Mouse (Mus musculus): ENCODE data around the gene Lmo3. TPM values are rescaled to one million over a fixed set of nuclear protein-coding genes. Genes with fewer than 3 reads are reported as not detected.

Gene Lmo3
- total RNA-seq (2012; rRNA removed): not detected in 2 replicates

- Histone ChIP-seq H3K9me3 (ENCODE audit: control insufficient read depth, insufficient read depth, low read depth, low read length) (no peaks in the 10 kb centered on the region), H3K4me1 (ENCODE audit: control insufficient read depth in 2 of 2, insufficient read depth in 2 of 2, low read length in 2 of 2, poor library complexity in 1 of 2) (no peaks in the 10 kb centered on the region), H3K9ac (ENCODE audit: insufficient read depth, low read depth, low read length, poor library complexity, severe bottlenecking) (no peak within 1 kb of the TSS), H3K36me3 (ENCODE audit: control insufficient read depth, insufficient read depth, low read length, poor library complexity, severe bottlenecking) (no peaks in the 10 kb centered on the region), H3K4me3 (ENCODE audit: insufficient read depth in 1 of 2, low read depth in 1 of 2, low read length in 2 of 2, poor library complexity in 1 of 2, severe bottlenecking in 1 of 2) (no peak within 1 kb of the TSS), H3K27ac (ENCODE audit: insufficient read depth, low read depth, low read length, poor library complexity, severe bottlenecking) (no peak within 1 kb of the TSS)
- DNase-seq (ENCODE audit: low read depth, low spot score): no peak
- in situ Hi-C loops (cut with MboI; ENCODE audit: low sequenced_read_pairs in 2 of 2, unreplicated experiment in 2 of 2): no loop called here
- TF ChIP-seq ZNF384 (IDR thresholded peaks at IDR 0.05; ENCODE audit: low read depth, low read length): no peak
- no peak for TF ChIP-seq HCFC1 (IDR thresholded peaks at IDR 0.05; ENCODE audit: borderline replicate concordance, insufficient read depth, low read length)
- no peak for TF ChIP-seq ZC3H11A (IDR thresholded peaks at IDR 0.05; ENCODE audit: borderline replicate concordance, low read depth, low read length)
- no peak for TF ChIP-seq CHD2 (IDR thresholded peaks at IDR 0.05; ENCODE audit: low read depth, low read length)
- no peak for TF ChIP-seq MAFK (IDR thresholded peaks at IDR 0.05; ENCODE audit: insufficient read depth, low read depth, low read length)
These were observed at the start of gene Lmo3 for GRCm38 (mm10) chr6:138581734-138582505. Gene Lmo3, minus strand, starts transcription at chr6:138581968.

GRCm38 (mm10) chr6:138620786-138621185 is 39.0 kb upstream of the Lmo3 start:
- no peaks in the 10 kb centered on the region for H3K36me3 ChIP-seq (ENCODE audit: control insufficient read depth, insufficient read depth, low read length, poor library complexity, severe bottlenecking)
- TF ChIP-seq MAFK (IDR thresholded peaks at IDR 0.05; ENCODE audit: insufficient read depth, low read depth, low read length) (no peak), HCFC1 (IDR thresholded peaks at IDR 0.05; ENCODE audit: borderline replicate concordance, insufficient read depth, low read length) (no peak)
- no peak overlapping the region for H3K9ac ChIP-seq (ENCODE audit: insufficient read depth, low read depth, low read length, poor library complexity, severe bottlenecking)
- in situ Hi-C loops (cut with MboI; ENCODE audit: low sequenced_read_pairs in 2 of 2, unreplicated experiment in 2 of 2): no loop called here
- H3K4me3 ChIP-seq (ENCODE audit: insufficient read depth in 1 of 2, low read depth in 1 of 2, low read length in 2 of 2, poor library complexity in 1 of 2, severe bottlenecking in 1 of 2): no peak overlapping the region
- no peak for DNase-seq (ENCODE audit: low read depth, low spot score)
- no peak overlapping the region for H3K27ac ChIP-seq (ENCODE audit: insufficient read depth, low read depth, low read length, poor library complexity, severe bottlenecking)
- H3K4me1 ChIP-seq (ENCODE audit: control insufficient read depth in 2 of 2, insufficient read depth in 2 of 2, low read length in 2 of 2, poor library complexity in 1 of 2): no peaks in the 10 kb centered on the region
- H3K9me3 ChIP-seq (ENCODE audit: control insufficient read depth, insufficient read depth, low read depth, low read length): no peaks in the 10 kb centered on the region

- in situ Hi-C loops (cut with MboI; ENCODE audit: low sequenced_read_pairs in 2 of 2, unreplicated experiment in 2 of 2): no loop called here
- no peak for TF ChIP-seq ZNF384 (IDR thresholded peaks at IDR 0.05; ENCODE audit: low read depth, low read length)
- no peak for TF ChIP-seq HCFC1 (IDR thresholded peaks at IDR 0.05; ENCODE audit: borderline replicate concordance, insufficient read depth, low read length)
- TF ChIP-seq MAFK (IDR thresholded peaks at IDR 0.05; ENCODE audit: insufficient read depth, low read depth, low read length): no peak
- no peak for TF ChIP-seq CHD2 (IDR thresholded peaks at IDR 0.05; ENCODE audit: low read depth, low read length)
- no peak for TF ChIP-seq ZC3H11A (IDR thresholded peaks at IDR 0.05; ENCODE audit: borderline replicate concordance, low read depth, low read length)
- H3K27ac ChIP-seq (ENCODE audit: insufficient read depth, low read depth, low read length, poor library complexity, severe bottlenecking): no peak overlapping the region
- no peaks in the 10 kb centered on the region for H3K9me3 ChIP-seq (ENCODE audit: control insufficient read depth, insufficient read depth, low read depth, low read length)
- no peak overlapping the region for H3K4me3 ChIP-seq (ENCODE audit: insufficient read depth in 1 of 2, low read depth in 1 of 2, low read length in 2 of 2, poor library complexity in 1 of 2, severe bottlenecking in 1 of 2)
- no peak for DNase-seq (ENCODE audit: low read depth, low spot score)
- no peak overlapping the region for H3K9ac ChIP-seq (ENCODE audit: insufficient read depth, low read depth, low read length, poor library complexity, severe bottlenecking)
- no peaks in the 10 kb centered on the region for H3K4me1 ChIP-seq (ENCODE audit: control insufficient read depth in 2 of 2, insufficient read depth in 2 of 2, low read length in 2 of 2, poor library complexity in 1 of 2)
- H3K36me3 ChIP-seq (ENCODE audit: control insufficient read depth, insufficient read depth, low read length, poor library complexity, severe bottlenecking): no peaks in the 10 kb centered on the region
These were observed 36.6 kb upstream of the Lmo3 start for GRCm38 (mm10) chr6:138618396-138618795.

- no peaks in the 10 kb centered on the region for H3K4me1 ChIP-seq (ENCODE audit: control insufficient read depth in 2 of 2, insufficient read depth in 2 of 2, low read length in 2 of 2, poor library complexity in 1 of 2)
- TF ChIP-seq ZNF384 (IDR thresholded peaks at IDR 0.05; ENCODE audit: low read depth, low read length) (no peak), CHD2 (IDR thresholded peaks at IDR 0.05; ENCODE audit: low read depth, low read length) (no peak), HCFC1 (IDR thresholded peaks at IDR 0.05; ENCODE audit: borderline replicate concordance, insufficient read depth, low read length) (no peak), ZC3H11A (IDR thresholded peaks at IDR 0.05; ENCODE audit: borderline replicate concordance, low read depth, low read length) (no peak), MAFK (IDR thresholded peaks at IDR 0.05; ENCODE audit: insufficient read depth, low read depth, low read length) (no peak)
- in situ Hi-C loops (cut with MboI; ENCODE audit: low sequenced_read_pairs in 2 of 2, unreplicated experiment in 2 of 2): no loop called here
- no peaks in the 10 kb centered on the region for H3K9me3 ChIP-seq (ENCODE audit: control insufficient read depth, insufficient read depth, low read depth, low read length)
- no peak for DNase-seq (ENCODE audit: low read depth, low spot score)
- H3K9ac ChIP-seq (ENCODE audit: insufficient read depth, low read depth, low read length, poor library complexity, severe bottlenecking): no peak overlapping the region
- no peak overlapping the region for H3K27ac ChIP-seq (ENCODE audit: insufficient read depth, low read depth, low read length, poor library complexity, severe bottlenecking)
- H3K4me3 ChIP-seq (ENCODE audit: insufficient read depth in 1 of 2, low read depth in 1 of 2, low read length in 2 of 2, poor library complexity in 1 of 2, severe bottlenecking in 1 of 2): no peak overlapping the region
- H3K36me3 ChIP-seq (ENCODE audit: control insufficient read depth, insufficient read depth, low read length, poor library complexity, severe bottlenecking): no peaks in the 10 kb centered on the region
These were observed 15.2 kb upstream of the Lmo3 start for GRCm38 (mm10) chr6:138597016-138597415.

Data from ES-E14 (cell line).